Mouse (Mus musculus): ENCODE measurements around the gene D3Ertd254e. TPM values are rescaled to one million over a fixed set of nuclear protein-coding genes. Genes with fewer than 3 reads are reported as not detected.
A peak's percentile ranks its signal among the peaks of the same experiment; 100 is the strongest.
"Not testable (repeated sequence)": the region's sequence is repeated elsewhere in the genome, so short reads cannot be mapped to it uniquely, and the experiment has no call there.

D3Ertd254e gene
- polyA plus RNA-seq (2017; shearing (Covaris generic)) = 1 to 10 TPM; 3.8 to 8.9 (median 7.2) TPM

GRCm38 (mm10) chr3:36150934-36151686 lies at the start of gene D3Ertd254e:
Gene D3Ertd254e, plus strand, starts transcription at chr3:36151017.
- ATAC-seq = peak; percentile 99

- no peak for ATAC-seq
Observed at GRCm38 (mm10) chr3:36116076-36116475, 34.7 kb upstream of the D3Ertd254e start.

- no peak for ATAC-seq
Observed at GRCm38 (mm10) chr3:36119684-36120548, 30.9 kb upstream of the D3Ertd254e start.

GRCm38 (mm10) chr3:36126176-36126575 lies 24.6 kb upstream of the D3Ertd254e start:
- ATAC-seq = not testable (repeated sequence)

GRCm38 (mm10) chr3:36136152-36136551 lies 14.7 kb upstream of the D3Ertd254e start:
- no peak for ATAC-seq

GRCm38 (mm10) chr3:36137560-36137959 lies 13.3 kb upstream of the D3Ertd254e start:
- peak; percentile 46 for ATAC-seq

- ATAC-seq = no peak
Observed at GRCm38 (mm10) chr3:36138171-36138660, 12.6 kb upstream of the D3Ertd254e start.

- no peak for ATAC-seq
Observed at GRCm38 (mm10) chr3:36138996-36139395, 11.8 kb upstream of the D3Ertd254e start.

- no peak for ATAC-seq
Observed at GRCm38 (mm10) chr3:36150537-36150933, 282 bp upstream of the D3Ertd254e start.

GRCm38 (mm10) chr3:36155268-36155667 lies 4.5 kb downstream of the D3Ertd254e start:
- ATAC-seq = no peak

GRCm38 (mm10) chr3:36170670-36171210 lies 19.9 kb downstream of the D3Ertd254e start:
- ATAC-seq = no peak

- no peak for ATAC-seq
Observed at GRCm38 (mm10) chr3:36171348-36171747, 20.5 kb downstream of the D3Ertd254e start.

GRCm38 (mm10) chr3:36173761-36174160 lies 22.9 kb downstream of the D3Ertd254e start:
- no peak for ATAC-seq

- ATAC-seq = no peak
Observed at GRCm38 (mm10) chr3:36181519-36181918, 30.7 kb downstream of the D3Ertd254e start.

GRCm38 (mm10) chr3:36186510-36186909 lies 35.7 kb downstream of the D3Ertd254e start:
- ATAC-seq = no peak

- ATAC-seq = no peak
Observed at GRCm38 (mm10) chr3:36189243-36189642, 38.4 kb downstream of the D3Ertd254e start.

GRCm38 (mm10) chr3:36201098-36201497 lies 50.3 kb downstream of the D3Ertd254e start:
- no peak for ATAC-seq

- ATAC-seq = no peak
Observed at GRCm38 (mm10) chr3:36202932-36203331, 52.1 kb downstream of the D3Ertd254e start.

GRCm38 (mm10) chr3:36207520-36208264 lies 56.9 kb downstream of the D3Ertd254e start:
- no peak for ATAC-seq

- ATAC-seq = no peak
Observed at GRCm38 (mm10) chr3:36209776-36210555, 59.1 kb downstream of the D3Ertd254e start.

GRCm38 (mm10) chr3:36210939-36211338 lies 60.1 kb downstream of the D3Ertd254e start:
- no peak for ATAC-seq

All from inflammation-experienced regulatory T-cells, adult 6 months (primary cell).